Mouse (Mus musculus) testis, adult 2 months (tissue): ENCODE measurements at regions not wholly inside any gene's neighbourhood (a gene's known extent, or its start where the extent isn't known, plus 50 kb on each side); places are given as distances from the start of the nearest gene placed in this dataset.

Experiments used
- CTCF ChIP-seq: fragments of 200-500 bp; IDR thresholded peaks from 2 replicates; pipeline ENCODE4 v1.5.1; 2012; ENCODE audit warnings: low read depth, mild to moderate bottlenecking, inconsistent platforms, low read length, moderate library complexity; ENCODE audit not compliant: control insufficient read depth, insufficient read depth, insufficient replicate concordance
- POLR2A ChIP-seq: fragments of 200-500 bp; IDR thresholded peaks from 2 replicates; pipeline ENCODE4 v1.6.1; 2012; ENCODE audit warnings: low read depth, mild to moderate bottlenecking, inconsistent platforms, low read length, moderate library complexity; ENCODE audit not compliant: control insufficient read depth

- TF ChIP-seq CTCF (no peak), POLR2A (no peak)
Observed at GRCm38 (mm10) chr15:25059347-25059746, 354.2 kb downstream of the Basp1 start.
